Mouse (Mus musculus) myocyte (in vitro differentiated cells): ENCODE data around the gene Tmem200a.
A peak's percentile ranks its signal among the peaks of the same experiment; 100 is the strongest.

Experiments used
- CEBPB ChIP-seq: IDR thresholded peaks from 2 replicates; pipeline ENCODE4 v1.6.1; 2011; ENCODE audit warnings: mild to moderate bottlenecking, moderate library complexity; ENCODE audit not compliant: poor library complexity, insufficient read depth, severe bottlenecking
- MAX ChIP-seq: IDR thresholded peaks from one replicate; pipeline ENCODE4 v1.6.1; 2011; ENCODE audit warnings: low read depth, mild to moderate bottlenecking, control low read depth
- MYOD1 ChIP-seq, 3 experiments: IDR thresholded peaks; one replicate each; pipeline ENCODE4 v1.6.1; 2011; ENCODE audit warnings: control low read depth in 2 of 3, low read depth in 2 of 3, mild to moderate bottlenecking in 2 of 3, moderate library complexity in 1 of 3; ENCODE audit not compliant: insufficient read length in 2 of 3, control insufficient read depth in 1 of 3
- MYOG ChIP-seq, 3 experiments: IDR thresholded peaks; one replicate each; pipeline ENCODE4 v1.6.1; 2011; ENCODE audit warnings: control low read depth in 2 of 3, low read depth in 2 of 3, mild to moderate bottlenecking in 2 of 3; ENCODE audit not compliant: insufficient read length in 2 of 3, control insufficient read depth in 1 of 3, insufficient read depth in 1 of 3
- POLR2A ChIP-seq: IDR thresholded peaks from one replicate; pipeline ENCODE4 v1.6.1; 2011; ENCODE audit warnings: low read depth, mild to moderate bottlenecking, control low read depth, moderate library complexity; ENCODE audit not compliant: insufficient read length
- POLR2AphosphoS2 ChIP-seq: IDR thresholded peaks from one replicate; pipeline ENCODE4 v1.6.1; 2011; ENCODE audit warnings: low read depth, control low read depth; ENCODE audit not compliant: insufficient read length
- REST ChIP-seq: IDR thresholded peaks from one replicate; pipeline ENCODE4 v1.6.1; 2011; ENCODE audit warnings: mild to moderate bottlenecking, control low read depth, moderate library complexity; ENCODE audit not compliant: insufficient read depth, insufficient read length
- TCF12 ChIP-seq: IDR thresholded peaks from one replicate; pipeline ENCODE4 v1.6.1; 2011; ENCODE audit warnings: mild to moderate bottlenecking, control low read depth; ENCODE audit not compliant: poor library complexity, insufficient read depth, severe bottlenecking
- USF1 ChIP-seq: IDR thresholded peaks from one replicate; pipeline ENCODE4 v1.6.1; 2011; ENCODE audit warnings: low read depth, mild to moderate bottlenecking, control low read depth, moderate library complexity

DNA sequence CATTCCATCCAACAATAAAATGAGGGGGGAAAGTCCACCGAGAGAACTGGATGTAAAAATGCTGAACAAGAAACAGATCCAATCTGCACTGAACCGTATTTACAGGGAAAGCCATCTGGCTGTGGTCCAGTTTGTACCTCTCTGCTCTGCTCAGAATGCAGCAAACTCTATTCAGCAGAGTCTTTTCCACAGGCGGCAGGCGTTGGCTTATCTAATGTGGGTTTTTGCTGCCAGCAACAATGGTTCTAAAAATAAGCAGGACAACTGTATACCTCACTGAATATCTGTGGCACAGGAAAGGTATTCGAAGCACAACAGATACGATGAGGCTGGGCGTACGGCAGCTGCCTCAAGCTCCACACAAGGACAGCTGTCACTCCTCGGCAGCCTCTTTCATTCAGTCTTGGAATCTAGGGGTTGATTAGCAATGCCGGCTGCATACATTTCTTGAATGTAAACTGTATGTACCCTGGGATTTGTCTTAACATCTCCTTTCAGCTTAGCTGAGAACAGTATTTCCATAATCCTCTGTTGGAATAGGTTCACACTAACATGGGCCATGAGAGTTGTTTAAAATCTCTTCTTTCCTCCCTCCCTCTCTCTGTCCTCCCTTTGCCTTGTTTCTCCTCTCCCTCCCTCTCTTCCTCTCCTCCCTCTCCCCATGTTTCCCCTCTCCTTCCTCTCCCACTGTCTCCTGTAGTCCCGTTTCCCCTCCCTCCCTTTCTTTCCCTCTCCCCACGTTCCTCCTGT is 149.3 kb downstream of the Tmem200a start:
- TF ChIP-seq REST (no peak), POLR2A (no peak), MYOD1 (IDR thresholded peaks at IDR 0.05; ENCODE audit: control insufficient read depth in 1 of 3, insufficient read length in 2 of 3, low read depth in 2 of 3) (peak; percentile 35 to 74 (median 74)), MAX (no peak), POLR2AphosphoS2 (no peak), USF1 (no peak), TCF12 (peak; percentile 11), CEBPB (no peak), MYOG (IDR thresholded peaks at IDR 0.05; ENCODE audit: control insufficient read depth in 1 of 3, insufficient read depth in 1 of 3, insufficient read length in 2 of 3, low read depth in 2 of 3) (peak; percentile 63 to 92 (median 63))
